Mouse (Mus musculus): ENCODE data around the gene Lhx5. TPM values are rescaled to one million over a fixed set of nuclear protein-coding genes. Genes with fewer than 3 reads are reported as not detected.

Gene Lhx5
- total and polyA plus RNA-seq, 2 experiments from 2014 or later = 14.7 to 27.0 TPM

- no peaks in the 10 kb centered on the region for H3K9me3 ChIP-seq (ENCODE audit: low read length)
- H3K4me2 ChIP-seq (ENCODE audit: low read depth, low read length, poor library complexity, severe bottlenecking) = peak overlapping the region; percentile 54
- H3K9ac ChIP-seq (replicated peaks; ENCODE audit: low read length, poor library complexity, severe bottlenecking) = peak overlapping the region; percentile 71
- H3K4me3 ChIP-seq (ENCODE audit: low read depth, low read length) = peak overlapping the region; percentile 51
- peak overlapping the region; percentile 80 for H3K27ac ChIP-seq (ENCODE audit: low read depth, low read length)
- H3K4me1 ChIP-seq (ENCODE audit: insufficient read depth, low read length) = no peaks in the 10 kb centered on the region
- H3K36me3 ChIP-seq (ENCODE audit: insufficient read depth, low read length) = no peaks in the 10 kb centered on the region
- ATAC-seq (ENCODE audit: low FRiP score) (no peak), DNase-seq (ENCODE audit: low spot score) (no peak)
- under 1% methylated on average over 13 of the region's 13 CpGs for WGBS
- TF ChIP-seq CTCF (IDR thresholded peaks at IDR 0.05) = no peak
- peaks cover 46% of the 10 kb centered on the region for H3K27me3 ChIP-seq (ENCODE audit: insufficient read depth, low read length)
Observed at GRCm38 (mm10) chr5:120433135-120433760, 1.7 kb downstream of the Lhx5 start.

GRCm38 (mm10) chr5:120434231-120434735 is 2.8 kb downstream of the Lhx5 start:
- peak overlapping the region; percentile 51 for H3K4me3 ChIP-seq (ENCODE audit: low read depth, low read length)
- ATAC-seq (ENCODE audit: low FRiP score) (no peak), DNase-seq (ENCODE audit: low spot score) (no peak)
- peak overlapping the region; percentile 80 for H3K27ac ChIP-seq (ENCODE audit: low read depth, low read length)
- WGBS = 4% methylated on average over 21 of the region's 21 CpGs
- H3K36me3 ChIP-seq (ENCODE audit: insufficient read depth, low read length) = no peaks in the 10 kb centered on the region
- no peaks in the 10 kb centered on the region for H3K9me3 ChIP-seq (ENCODE audit: low read length)
- no peaks in the 10 kb centered on the region for H3K4me1 ChIP-seq (ENCODE audit: insufficient read depth, low read length)
- TF ChIP-seq CTCF (IDR thresholded peaks at IDR 0.05) = no peak
- peak overlapping the region; percentile 71 for H3K9ac ChIP-seq (replicated peaks; ENCODE audit: low read length, poor library complexity, severe bottlenecking)
- H3K4me2 ChIP-seq (ENCODE audit: low read depth, low read length, poor library complexity, severe bottlenecking) = peak overlapping the region; percentile 54
- peaks cover 49% of the 10 kb centered on the region for H3K27me3 ChIP-seq (ENCODE audit: insufficient read depth, low read length)

- ATAC-seq (ENCODE audit: low FRiP score) = no peak
- Histone ChIP-seq H3K27ac (ENCODE audit: low read depth, low read length) (peak overlapping the region; percentile 80), H3K4me1 (ENCODE audit: insufficient read depth, low read length) (no peaks in the 10 kb centered on the region; the same call in 1 of the 2 replicates), H3K9ac (replicated peaks; ENCODE audit: low read length, poor library complexity, severe bottlenecking) (peak overlapping the region; percentile 71), H3K9me3 (ENCODE audit: low read length) (no peaks in the 10 kb centered on the region), H3K36me3 (ENCODE audit: insufficient read depth, low read length) (no peaks in the 10 kb centered on the region), H3K4me3 (ENCODE audit: low read depth, low read length) (peak overlapping the region; percentile 51), H3K4me2 (ENCODE audit: low read depth, low read length, poor library complexity, severe bottlenecking) (peak overlapping the region; percentile 54), H3K27me3 (ENCODE audit: insufficient read depth, low read length) (peaks cover 41% of the 10 kb centered on the region)
- WGBS = 1% methylated on average over 44 of the region's 44 CpGs
- TF ChIP-seq CTCF (IDR thresholded peaks at IDR 0.05) = no peak
- DNase-seq (ENCODE audit: low spot score) = no peak
Observed at GRCm38 (mm10) chr5:120435006-120435681, 3.6 kb downstream of the Lhx5 start.

- H3K4me1 ChIP-seq (ENCODE audit: insufficient read depth, low read length) = no peaks in the 10 kb centered on the region; the same call in 1 of the 2 replicates
- H3K36me3 ChIP-seq (ENCODE audit: insufficient read depth, low read length) = no peaks in the 10 kb centered on the region
- peak overlapping the region; percentile 54 for H3K4me2 ChIP-seq (ENCODE audit: low read depth, low read length, poor library complexity, severe bottlenecking)
- peak overlapping the region; percentile 71 for H3K9ac ChIP-seq (replicated peaks; ENCODE audit: low read length, poor library complexity, severe bottlenecking)
- peak overlapping the region; percentile 80 for H3K27ac ChIP-seq (ENCODE audit: low read depth, low read length)
- no peak for TF ChIP-seq CTCF (IDR thresholded peaks at IDR 0.05)
- no peak for DNase-seq (ENCODE audit: low spot score)
- under 1% methylated on average over 43 of the region's 47 CpGs for WGBS
- no peaks in the 10 kb centered on the region for H3K9me3 ChIP-seq (ENCODE audit: low read length)
- ATAC-seq (ENCODE audit: low FRiP score) = no peak
- peak overlapping the region; percentile 51 for H3K4me3 ChIP-seq (ENCODE audit: low read depth, low read length)
- peaks cover 38% of the 10 kb centered on the region for H3K27me3 ChIP-seq (ENCODE audit: insufficient read depth, low read length)
Observed at GRCm38 (mm10) chr5:120435731-120436501, 4.4 kb downstream of the Lhx5 start.

GRCm38 (mm10) chr5:120436885-120437495 is 5.5 kb downstream of the Lhx5 start:
- H3K27me3 ChIP-seq (ENCODE audit: insufficient read depth, low read length) = peaks cover 34% of the 10 kb centered on the region
- H3K36me3 ChIP-seq (ENCODE audit: insufficient read depth, low read length) = no peaks in the 10 kb centered on the region
- peak overlapping the region; percentile 80 for H3K27ac ChIP-seq (ENCODE audit: low read depth, low read length)
- no peaks in the 10 kb centered on the region for H3K9me3 ChIP-seq (ENCODE audit: low read length)
- DNase-seq (ENCODE audit: low spot score) (no peak), ATAC-seq (ENCODE audit: low FRiP score) (no peak)
- WGBS = 2% methylated on average over 18 of the region's 18 CpGs
- H3K4me1 ChIP-seq (ENCODE audit: insufficient read depth, low read length) = no peaks in the 10 kb centered on the region; the same call in 1 of the 2 replicates
- TF ChIP-seq CTCF (IDR thresholded peaks at IDR 0.05) = no peak
- peak overlapping the region; percentile 54 for H3K4me2 ChIP-seq (ENCODE audit: low read depth, low read length, poor library complexity, severe bottlenecking)
- H3K9ac ChIP-seq (replicated peaks; ENCODE audit: low read length, poor library complexity, severe bottlenecking) = peak overlapping the region; percentile 73
- peak overlapping the region; percentile 37 for H3K4me3 ChIP-seq (ENCODE audit: low read depth, low read length)

All from midbrain, postnatal 0 days (tissue).